9 mouse cellular contexts compared by ENCODE assay signal in the genomic region with DNA sequence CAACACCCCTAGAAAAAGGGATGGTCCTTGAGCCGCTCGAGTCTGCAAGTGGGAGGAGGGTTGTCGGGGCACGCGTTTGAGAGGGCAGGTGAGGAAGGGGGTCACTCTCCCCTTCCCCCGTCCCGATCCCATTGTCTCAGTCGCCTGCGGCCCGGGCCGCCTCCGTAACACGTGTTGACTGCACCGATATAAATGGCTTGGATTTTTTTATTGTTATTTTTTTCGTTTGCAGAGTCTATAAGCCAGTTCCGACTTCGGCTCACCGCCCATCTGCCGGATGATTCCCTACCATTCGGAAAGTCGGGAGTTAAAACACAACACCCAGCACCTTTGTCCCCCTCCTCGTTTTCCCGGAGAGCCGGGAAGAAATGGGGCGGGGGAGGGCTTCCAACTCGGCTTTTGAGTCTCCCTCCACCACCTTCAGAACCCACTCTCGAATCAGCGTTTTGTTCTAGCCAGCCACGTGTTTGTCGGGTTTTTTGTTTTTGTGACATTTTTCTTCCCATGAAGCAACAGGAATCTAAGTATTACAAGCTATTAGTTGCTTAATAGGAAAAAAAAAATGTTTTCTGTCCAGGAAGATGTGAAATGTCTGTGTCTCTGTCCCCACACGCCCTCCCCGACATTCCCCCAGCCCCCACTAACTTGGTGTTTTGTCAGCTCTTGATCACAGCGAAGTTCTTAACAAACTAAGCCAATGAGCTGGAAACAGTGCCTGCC. TPM values are rescaled to one million over a fixed set of nuclear protein-coding genes. Genes with fewer than 3 reads are reported as not detected.
DNase-seq lines count a peak whose midpoint lies in the region; ATAC-seq and TF ChIP-seq lines count a peak whose summit lies in the region.
"Had no signal": no experiment of that assay in that cellular context is flagged by ENCODE, and none has a peak within 500 bp of the region (broad histone marks: within the 10 kb centered on the region; RNA-seq: fewer than 3 reads in every experiment).

No protein-coding gene starts in this region.

- H3K4me3 ChIP-seq in heart, embryonic 11.5 days (ENCODE audit: low read depth, low read length): peak overlapping the region; percentile 85
- H3K4me3 ChIP-seq in bone marrow macrophage, adult 2 months (ENCODE audit: insufficient read depth, low read length): peak overlapping the region; percentile 20
- H3K4me3 ChIP-seq in limb, embryonic 11.5 days (ENCODE audit: low read depth, low read length): peak overlapping the region; percentile 90

- peak; percentile 15; the same call in 1 of the 2 replicates for ATAC-seq in heart, embryonic 11.5 days (replicated peaks; ENCODE audit: insufficient number of reproducible peaks, low FRiP score, low TSS enrichment)
- ATAC-seq in limb, embryonic 11.5 days (ENCODE audit: insufficient number of reproducible peaks, low FRiP score, low TSS enrichment, low read depth): no peak

- no peaks in the 10 kb centered on the region for H3K36me3 ChIP-seq in heart, embryonic 11.5 days (ENCODE audit: control insufficient read depth, insufficient read depth, low read length)
- H3K36me3 ChIP-seq in limb, embryonic 11.5 days (ENCODE audit: control insufficient read depth, insufficient read depth, low read length): no peaks in the 10 kb centered on the region

- no peaks in the 10 kb centered on the region for H3K27me3 ChIP-seq in heart, embryonic 11.5 days (ENCODE audit: control insufficient read depth, insufficient read depth, low read length)
- no peaks in the 10 kb centered on the region for H3K27me3 ChIP-seq in limb, embryonic 11.5 days (ENCODE audit: control insufficient read depth, insufficient read depth, low read length)

- peak overlapping the region; percentile 98 for H3K9ac ChIP-seq in heart, embryonic 11.5 days (ENCODE audit: low read depth, low read length)
- peak overlapping the region; percentile 97 for H3K9ac ChIP-seq in limb, embryonic 11.5 days (ENCODE audit: low read length)

- no peak for TF ChIP-seq POLR2A in bone marrow macrophage, adult 2 months (IDR thresholded peaks at IDR 0.05; ENCODE audit: borderline replicate concordance, low read depth, low read length)

- H3K27ac ChIP-seq in heart, embryonic 11.5 days (ENCODE audit: low read depth, low read length): peak overlapping the region; percentile 95
- no peak overlapping the region for H3K27ac ChIP-seq in bone marrow macrophage, adult 2 months (ENCODE audit: insufficient read depth, low read depth, low read length)
- H3K27ac ChIP-seq in limb, embryonic 11.5 days (replicated peaks; ENCODE audit: low read depth, low read length): peak overlapping the region; percentile 97

- under 1% methylated on average over 33 of the region's 33 CpGs for WGBS in heart, embryonic 11.5 days (ENCODE audit: insufficient replicate concordance)
- 0% methylated on average over 33 of the region's 33 CpGs for WGBS in limb, embryonic 11.5 days

- no peak for TF ChIP-seq CTCF in bone marrow macrophage, adult 2 months (IDR thresholded peaks at IDR 0.05; ENCODE audit: low read depth, low read length)

- H3K4me2 ChIP-seq in heart, embryonic 11.5 days: peak overlapping the region; percentile 89
- peak overlapping the region; percentile 76 for H3K4me2 ChIP-seq in limb, embryonic 11.5 days (ENCODE audit: low read depth, severe bottlenecking)

- DNase-seq in heart, postnatal 25 days (ENCODE audit: low spot score): no peak
- DNase-seq in forelimb bud, embryonic 11.5 days (ENCODE audit: low read depth, low spot score): peak; percentile 59
- DNase-seq in limb, embryonic 11.5 days (ENCODE audit: low spot score): peak; percentile 33
- DNase-seq in retina, embryonic 14.5 days (ENCODE audit: low spot score): peak; percentile 64
- DNase-seq in spleen, postnatal 14 days (ENCODE audit: low spot score in 2 of 2): no peak
- DNase-seq in gastrocnemius, postnatal 14 days: no peak

- peaks cover 7% of the 10 kb centered on the region for H3K4me1 ChIP-seq in heart, embryonic 11.5 days (ENCODE audit: control insufficient read depth, insufficient read depth, low read length)
- H3K4me1 ChIP-seq in bone marrow macrophage, adult 2 months (ENCODE audit: control insufficient read depth, insufficient read depth, low read length): no peaks in the 10 kb centered on the region
- H3K4me1 ChIP-seq in limb, embryonic 11.5 days (ENCODE audit: control insufficient read depth, insufficient read depth, low read length): peaks cover 1% of the 10 kb centered on the region; the same call in 1 of the 2 replicates

- no peaks in the 10 kb centered on the region for H3K9me3 ChIP-seq in heart, embryonic 11.5 days (replicated peaks; ENCODE audit: control insufficient read depth, low read length)
- H3K9me3 ChIP-seq in limb, embryonic 11.5 days (ENCODE audit: control insufficient read depth, low read length): no peaks in the 10 kb centered on the region

- intact Hi-C loops in heart, postnatal 25 days (cut with DNase I): loop anchor here (10.0 kb wide), 2 partner anchors 197 to 267 kb away; partner anchors contain the start of gene Hoxb9
- intact Hi-C loops in gastrocnemius, postnatal 14 days (cut with DNase I; ENCODE audit: low total_unique reads): loop anchor here (10.0 kb wide), 1 partner anchor 197 kb away; no protein-coding TSS in a partner anchor

RNA-seq across cellular contexts. Expression of gene Igf2bp1, which starts 1.9 kb away (rescaled TPM):
- 50.0 and 51.5 TPM in 2 replicates for polyA plus RNA-seq in heart, embryonic 11.5 days (2014; fragmentation: Nextera tagmentation; extraction: Ambion mirVana)
- under 1 TPM; 0.23 to 0.25 TPM for total RNA-seq in heart, postnatal 25 days (2021)
- polyA plus RNA-seq in bone marrow macrophage, adult 2 months (2012; ENCODE audit: insufficient read depth, insufficient read length, missing spikeins): not detected in 2 replicates
- 106 and 116 TPM in 2 replicates for polyA plus RNA-seq in limb, embryonic 11.5 days (2014; fragmentation: Nextera tagmentation; extraction: Ambion mirVana)
- under 1 TPM; 0.10 to 0.11 TPM for total RNA-seq in gastrocnemius, postnatal 14 days (2021)
- total RNA-seq: liver, adult 2 months had no signal
- polyA plus RNA-seq: liver, adult 2 months had no signal

RNA-seq across cellular contexts. Expression of gene Gip, which starts 16.7 kb away (rescaled TPM):
- not detected in 2 replicates for polyA plus RNA-seq in heart, embryonic 11.5 days (2014; fragmentation: Nextera tagmentation; extraction: Ambion mirVana)
- total RNA-seq in heart, postnatal 25 days (2021): not detected
- polyA plus RNA-seq in bone marrow macrophage, adult 2 months (2012; ENCODE audit: insufficient read depth, insufficient read length, missing spikeins): not detected in 2 replicates
- polyA plus RNA-seq in limb, embryonic 11.5 days (2014; fragmentation: Nextera tagmentation; extraction: Ambion mirVana): not detected in 2 replicates
- total RNA-seq in gastrocnemius, postnatal 14 days (2021): not detected
- total RNA-seq: liver, adult 2 months had no signal
- polyA plus RNA-seq: liver, adult 2 months had no signal

RNA-seq across cellular contexts. Expression of gene Snf8, which starts 27.0 kb away (rescaled TPM):
- polyA plus RNA-seq in heart, embryonic 11.5 days (2014; fragmentation: Nextera tagmentation; extraction: Ambion mirVana): 27.1 and 31.3 TPM in 2 replicates
- 10 to 100 TPM; 45.7 to 46.9 TPM for total RNA-seq in heart, postnatal 25 days (2021)
- 81.3 and 91.8 TPM in 2 replicates for polyA plus RNA-seq in bone marrow macrophage, adult 2 months (2012; ENCODE audit: insufficient read depth, insufficient read length, missing spikeins)
- polyA plus RNA-seq in limb, embryonic 11.5 days (2014; fragmentation: Nextera tagmentation; extraction: Ambion mirVana): 38.3 and 39.1 TPM in 2 replicates
- 10 to 100 TPM; 27.6 to 31.7 TPM for total RNA-seq in gastrocnemius, postnatal 14 days (2021)

RNA-seq across cellular contexts. Expression of gene Ube2z, which starts 57.5 kb away (rescaled TPM):
- 23.0 and 33.1 TPM in 2 replicates for polyA plus RNA-seq in heart, embryonic 11.5 days (2014; fragmentation: Nextera tagmentation; extraction: Ambion mirVana)
- 10 to 100 TPM; 29.0 to 32.2 TPM for total RNA-seq in heart, postnatal 25 days (2021)
- polyA plus RNA-seq in bone marrow macrophage, adult 2 months (2012; ENCODE audit: insufficient read depth, insufficient read length, missing spikeins): 37.6 and 43.6 TPM in 2 replicates
- polyA plus RNA-seq in limb, embryonic 11.5 days (2014; fragmentation: Nextera tagmentation; extraction: Ambion mirVana): 31.1 and 35.4 TPM in 2 replicates
- 10 to 100 TPM; 17.6 to 19.9 TPM for total RNA-seq in gastrocnemius, postnatal 14 days (2021)

Comparison
In these comparisons a context has a peak if more than half of its experiments do, and no peak if none do; other contexts are left out.
1. H3K4me3 ChIP-seq: peak in every context shown above with its lines; median percentile 90 in limb, embryonic 11.5 days; 85 in heart, embryonic 11.5 days; 20 in bone marrow macrophage, adult 2 months.
2. DNase-seq: peak in forelimb bud, embryonic 11.5 days (single experiment), limb, embryonic 11.5 days (single experiment) and retina, embryonic 14.5 days (single experiment); none in heart, postnatal 25 days (single experiment), spleen, postnatal 14 days (0 of 2) and gastrocnemius, postnatal 14 days (single experiment).
3. RNA of gene Igf2bp1, which starts 1.9 kb away (polyA plus RNA-seq): 106 to 116 TPM in limb, embryonic 11.5 days and 50.0 to 51.5 TPM in heart, embryonic 11.5 days; not detected in bone marrow macrophage, adult 2 months; every median in the first group is over 10 times any median in the second.